Mouse (Mus musculus): Measurements from ENCODE around the gene Coq5. TPM values are rescaled to one million over a fixed set of nuclear protein-coding genes. Genes with fewer than 3 reads are reported as not detected.

The Coq5 gene
- total and polyA plus RNA-seq, 3 experiments = 40.5 to 43.3 TPM; not detected in 1

- H3K36me3 ChIP-seq (ENCODE audit: control insufficient read depth in 1 of 2, insufficient read depth in 2 of 2, low read length in 2 of 2) = peaks cover 6 to 39% of the 10 kb centered on the region in 2 experiments; a peak in 3 of 4 replicates
- H3K4me3 ChIP-seq (ENCODE audit: control insufficient read depth in 1 of 2, insufficient read depth in 1 of 2, low read depth in 2 of 2, low read length in 2 of 2) = no peak overlapping the region
- TF ChIP-seq ELF1 (IDR thresholded peaks at IDR 0.05; ENCODE audit: low read depth, low read length) = no peak
- H3K27ac ChIP-seq (ENCODE audit: control insufficient read depth, low read depth, low read length) = no peak overlapping the region
- H3K9ac ChIP-seq (ENCODE audit: control insufficient read depth, low read depth, low read length, poor library complexity, severe bottlenecking) = no peak overlapping the region
- peaks cover 14 to 40% of the 10 kb centered on the region in 2 experiments for H3K4me1 ChIP-seq (ENCODE audit: control insufficient read depth in 1 of 2, insufficient read depth in 2 of 2, low read length in 2 of 2)
- H3K9me3 ChIP-seq (replicated peaks; ENCODE audit: insufficient read depth, low read length) = no peaks in the 10 kb centered on the region
- no peaks in the 10 kb centered on the region for H3K27me3 ChIP-seq (ENCODE audit: control insufficient read depth in 1 of 2, insufficient read depth in 2 of 2, low read length in 2 of 2)
- no peak for DNase-seq (ENCODE audit: low read depth, low spot score)
- peaks cover 54% of the 10 kb centered on the region for H3K79me2 ChIP-seq (ENCODE audit: control insufficient read depth, insufficient read depth, low read length, poor library complexity)
Measured at GRCm38 (mm10) chr5:115269969-115270368, 9.5 kb upstream of the Coq5 start.

- H3K36me3 ChIP-seq (ENCODE audit: control insufficient read depth in 1 of 2, insufficient read depth in 2 of 2, low read length in 2 of 2) = peaks cover 6 to 31% of the 10 kb centered on the region in 2 experiments; a peak in 3 of 4 replicates
- H3K4me3 ChIP-seq (ENCODE audit: control insufficient read depth in 1 of 2, insufficient read depth in 1 of 2, low read depth in 2 of 2, low read length in 2 of 2) = peak overlapping the region; percentile 84 to 92
- H3K27me3 ChIP-seq (ENCODE audit: control insufficient read depth in 1 of 2, insufficient read depth in 2 of 2, low read length in 2 of 2) = no peaks in the 10 kb centered on the region
- H3K4me1 ChIP-seq (ENCODE audit: control insufficient read depth in 1 of 2, insufficient read depth in 2 of 2, low read length in 2 of 2) = peaks cover 12 to 33% of the 10 kb centered on the region in 2 experiments
- peak overlapping the region; percentile 46; the same call in 1 of the 2 replicates for H3K27ac ChIP-seq (ENCODE audit: control insufficient read depth, low read depth, low read length)
- TF ChIP-seq KAT2A (conservative IDR thresholded peaks at IDR 0.05; ENCODE audit: low read depth, low read length) (no peak), MAZ (IDR thresholded peaks at IDR 0.05; ENCODE audit: low read depth, low read length) (0 out of 2 replicates have a peak, but pooled peaks have one; percentile 56), UBTF (IDR thresholded peaks at IDR 0.05; ENCODE audit: borderline replicate concordance, insufficient read depth, low read depth, low read length) (0 out of 2 replicates have a peak, but pooled peaks have one; percentile 55), ZKSCAN1 (IDR thresholded peaks at IDR 0.05; ENCODE audit: low read depth, low read length) (no peak)
- no peaks in the 10 kb centered on the region for H3K9me3 ChIP-seq (replicated peaks; ENCODE audit: insufficient read depth, low read length)
- peak; percentile 60 for DNase-seq (ENCODE audit: low read depth, low spot score)
- peaks cover 40% of the 10 kb centered on the region for H3K79me2 ChIP-seq (ENCODE audit: control insufficient read depth, insufficient read depth, low read length, poor library complexity)
- peak overlapping the region; percentile 95 for H3K9ac ChIP-seq (ENCODE audit: control insufficient read depth, low read depth, low read length, poor library complexity, severe bottlenecking)
Measured at GRCm38 (mm10) chr5:115271931-115272811, 7.3 kb upstream of the Coq5 start.

GRCm38 (mm10) chr5:115272812-115273548 lies 6.5 kb upstream of the Coq5 start, which contains the start of gene Rnf10:
Rnf10 (minus strand) TSS chr5:115272898.
- H3K4me3 ChIP-seq (ENCODE audit: control insufficient read depth in 1 of 2, insufficient read depth in 1 of 2, low read depth in 2 of 2, low read length in 2 of 2) = peak within 1 kb of the TSS; percentile 84 to 92
- H3K9me3 ChIP-seq (replicated peaks; ENCODE audit: insufficient read depth, low read length) = no peaks in the 10 kb centered on the region
- H3K79me2 ChIP-seq (ENCODE audit: control insufficient read depth, insufficient read depth, low read length, poor library complexity) = peaks cover 40% of the 10 kb centered on the region
- peak; percentile 97 for DNase-seq (ENCODE audit: low read depth, low spot score)
- H3K36me3 ChIP-seq (ENCODE audit: control insufficient read depth in 1 of 2, insufficient read depth in 2 of 2, low read length in 2 of 2) = peaks cover 6 to 27% of the 10 kb centered on the region in 2 experiments; a peak in 3 of 4 replicates
- peaks cover 12 to 28% of the 10 kb centered on the region in 2 experiments for H3K4me1 ChIP-seq (ENCODE audit: control insufficient read depth in 1 of 2, insufficient read depth in 2 of 2, low read length in 2 of 2)
- H3K9ac ChIP-seq (ENCODE audit: control insufficient read depth, low read depth, low read length, poor library complexity, severe bottlenecking) = peak within 1 kb of the TSS; percentile 95
- peak within 1 kb of the TSS; percentile 88 for H3K27ac ChIP-seq (ENCODE audit: control insufficient read depth, low read depth, low read length)
- H3K27me3 ChIP-seq (ENCODE audit: control insufficient read depth in 1 of 2, insufficient read depth in 2 of 2, low read length in 2 of 2) = no peaks in the 10 kb centered on the region
- TF ChIP-seq ZKSCAN1 (IDR thresholded peaks at IDR 0.05; ENCODE audit: low read depth, low read length) (no peak), RCOR1 (IDR thresholded peaks at IDR 0.05; ENCODE audit: low read depth, low read length) (no peak), MAX (IDR thresholded peaks at IDR 0.05; ENCODE audit: low read length) (peak; percentile 78), MYB (IDR thresholded peaks at IDR 0.05; ENCODE audit: low read depth, low read length) (no peak), E2F4 (IDR thresholded peaks at IDR 0.05; ENCODE audit: borderline replicate concordance, low read depth, low read length) (no peak), BHLHE40 (IDR thresholded peaks at IDR 0.05; ENCODE audit: borderline replicate concordance, low read depth, low read length) (no peak), MEF2A (IDR thresholded peaks at IDR 0.05; ENCODE audit: extremely low read depth, insufficient replicate concordance, low read depth, low read length, poor library complexity, severe bottlenecking) (peak; percentile 42; the same call in 1 of the 2 replicates), POLR2AphosphoS2 (IDR thresholded peaks at IDR 0.05; ENCODE audit: low read length) (peak; percentile 90), TBP (IDR thresholded peaks at IDR 0.05; ENCODE audit: low read depth, low read length) (peak; percentile 99), ZNF384 (IDR thresholded peaks at IDR 0.05; ENCODE audit: low read depth, low read length) (peak; percentile 89), HCFC1 (IDR thresholded peaks at IDR 0.05; ENCODE audit: low read depth, low read length) (peak; percentile 97), TAL1 (IDR thresholded peaks at IDR 0.05; ENCODE audit: low read length) (no peak), ZMIZ1 (IDR thresholded peaks at IDR 0.05; ENCODE audit: low read depth, low read length) (peak; percentile 97), POLR2AphosphoS5 (IDR thresholded peaks at IDR 0.05; ENCODE audit: borderline replicate concordance, low read depth, low read length) (0 out of 2 replicates have a peak, but pooled peaks have one; percentile 46), ELF1 (IDR thresholded peaks at IDR 0.05; ENCODE audit: low read depth, low read length) (peak; percentile 97), ETS1 (IDR thresholded peaks at IDR 0.05; ENCODE audit: low read depth, low read length) (no peak; the same call in 1 of the 2 replicates), KAT2A (conservative IDR thresholded peaks at IDR 0.05; ENCODE audit: low read depth, low read length) (peak; percentile 90), MAFK (IDR thresholded peaks at IDR 0.05; ENCODE audit: borderline replicate concordance, low read depth, low read length) (no peak)

Measured in MEL (cell line).